Mouse (Mus musculus) MEL-GATA-1-ER (cell line): Measurements from ENCODE around the gene Chst15.

ENCODE experiments used
- DNase-seq: peaks from one replicate; pipeline ENCODE4 v3.0.0-alpha.2; 2012; ENCODE audit warnings: low read depth; ENCODE audit errors: extremely low read depth

The Chst15 gene

GRCm38 (mm10) chr7:132227075-132227640, 89.9 kb downstream of the Chst15 start:
- DNase-seq: no peak

GRCm38 (mm10) chr7:132226379-132227074, 90.5 kb downstream of the Chst15 start:
- DNase-seq: peak; percentile 52

GRCm38 (mm10) chr7:132223452-132224141, 93.4 kb downstream of the Chst15 start:
- DNase-seq: no peak

- no peak for DNase-seq
Observed at GRCm38 (mm10) chr7:132214031-132214430, 103.0 kb downstream of the Chst15 start.

- peak; percentile 6 for DNase-seq
Observed at GRCm38 (mm10) chr7:132213460-132213859, 103.6 kb downstream of the Chst15 start.

- no peak for DNase-seq
Observed at GRCm38 (mm10) chr7:132211920-132212701, 104.9 kb downstream of the Chst15 start.

- DNase-seq: no peak
Observed at GRCm38 (mm10) chr7:132210616-132211015, 106.4 kb downstream of the Chst15 start.

GRCm38 (mm10) chr7:132208946-132209651, 107.9 kb downstream of the Chst15 start:
- DNase-seq: no peak

GRCm38 (mm10) chr7:132204073-132204612, 112.9 kb downstream of the Chst15 start:
- no peak for DNase-seq

- DNase-seq: no peak
Observed at GRCm38 (mm10) chr7:132199686-132200085, 117.3 kb downstream of the Chst15 start.

- DNase-seq: no peak
Observed at GRCm38 (mm10) chr7:132198806-132199205, 118.2 kb downstream of the Chst15 start.

- DNase-seq: no peak
Observed at GRCm38 (mm10) chr7:132197817-132198475, 119.1 kb downstream of the Chst15 start.

- DNase-seq: no peak
Observed at GRCm38 (mm10) chr7:132196581-132196980, 120.4 kb downstream of the Chst15 start.

GRCm38 (mm10) chr7:132193606-132194005, 123.4 kb downstream of the Chst15 start:
- no peak for DNase-seq

- no peak for DNase-seq
Observed at GRCm38 (mm10) chr7:132187456-132187855, 129.6 kb downstream of the Chst15 start.
